Mouse (Mus musculus) brain, adult 10 weeks (tissue): ENCODE data around the gene Slc12a9. TPM values are rescaled to one million over a fixed set of nuclear protein-coding genes. Genes with fewer than 3 reads are reported as not detected.

Source experiments
- polyA plus RNA-seq: library from polyadenylated mRNA; stranded (reverse); fragments of 350-450 nt; fragmentation: Illumina TruSeq; extraction: RNeasy Lipid Tissue Mini Kit (QIAGEN cat#74804); gene quantifications from one replicate; pipeline ENCODE4 v1.2.3, GENCODE M21; 2015; ENCODE audit warnings: low read depth, low replicate concordance

Slc12a9 gene
- 18.3 TPM for polyA plus RNA-seq

GRCm38 (mm10) chr5:137333512-137334174 lies at the start of gene Slc12a9:
Slc12a9 (minus strand) TSS chr5:137333597.

GRCm38 (mm10) chr5:137349384-137350204 lies 16.2 kb upstream of the Slc12a9 start, which contains the start of gene Ephb4:
Ephb4 (plus strand) TSS chr5:137350109.

GRCm38 (mm10) chr5:137314193-137315083 lies 19.0 kb downstream of the Slc12a9 start, which contains the start of gene Trip6:
Trip6 (minus strand) TSS chr5:137314404.

DNA sequence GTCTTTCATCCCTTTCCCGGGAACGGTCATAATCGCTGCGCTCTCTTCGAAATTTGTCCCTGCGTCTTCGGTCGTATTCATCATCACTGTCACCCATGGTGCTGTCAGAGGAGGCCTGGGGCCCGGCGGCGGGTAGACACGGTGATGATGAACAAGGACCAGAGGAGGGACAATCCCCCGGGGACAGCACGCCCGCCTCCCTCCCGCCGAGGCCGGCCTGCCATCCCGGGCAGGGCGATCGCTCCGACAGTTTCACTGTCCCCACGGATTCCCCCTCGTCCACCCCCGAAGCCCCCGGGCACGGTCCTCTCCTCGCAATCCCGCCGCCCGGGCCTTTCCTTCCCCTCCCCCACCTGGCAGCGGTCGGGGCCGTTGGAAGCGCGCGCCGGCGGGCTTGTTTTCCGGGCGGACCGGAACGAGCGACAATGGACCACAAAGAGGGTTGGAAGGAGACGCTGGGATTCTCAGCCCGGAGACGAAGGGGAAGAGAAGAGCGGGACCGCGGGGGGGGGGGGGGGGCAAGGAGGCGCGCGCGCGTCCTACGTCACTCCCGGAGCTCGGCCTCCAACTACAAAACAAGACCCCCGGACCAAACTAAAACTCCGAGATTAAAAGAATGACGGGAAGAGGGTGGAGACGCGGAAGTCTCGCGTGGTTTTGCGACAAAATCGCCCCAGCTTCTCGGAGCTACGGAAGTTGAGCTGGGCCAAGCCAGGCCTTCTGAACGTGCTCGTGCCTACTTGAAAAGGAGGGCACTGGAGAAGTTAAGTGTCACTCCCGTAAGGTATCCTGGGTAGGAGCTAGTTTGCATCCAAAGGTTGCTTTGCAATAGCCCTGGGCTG lies 26.1 kb downstream of the Slc12a9 start, which contains the start of gene Srrt:
Gene Srrt, minus strand, starts transcription at position 604 of the 842 bp plus-strand sequence.

GRCm38 (mm10) chr5:137293839-137294743 lies 39.3 kb downstream of the Slc12a9 start, which contains the start of gene Ufsp1:
Ufsp1 (plus strand) TSS chr5:137294629.

DNA sequence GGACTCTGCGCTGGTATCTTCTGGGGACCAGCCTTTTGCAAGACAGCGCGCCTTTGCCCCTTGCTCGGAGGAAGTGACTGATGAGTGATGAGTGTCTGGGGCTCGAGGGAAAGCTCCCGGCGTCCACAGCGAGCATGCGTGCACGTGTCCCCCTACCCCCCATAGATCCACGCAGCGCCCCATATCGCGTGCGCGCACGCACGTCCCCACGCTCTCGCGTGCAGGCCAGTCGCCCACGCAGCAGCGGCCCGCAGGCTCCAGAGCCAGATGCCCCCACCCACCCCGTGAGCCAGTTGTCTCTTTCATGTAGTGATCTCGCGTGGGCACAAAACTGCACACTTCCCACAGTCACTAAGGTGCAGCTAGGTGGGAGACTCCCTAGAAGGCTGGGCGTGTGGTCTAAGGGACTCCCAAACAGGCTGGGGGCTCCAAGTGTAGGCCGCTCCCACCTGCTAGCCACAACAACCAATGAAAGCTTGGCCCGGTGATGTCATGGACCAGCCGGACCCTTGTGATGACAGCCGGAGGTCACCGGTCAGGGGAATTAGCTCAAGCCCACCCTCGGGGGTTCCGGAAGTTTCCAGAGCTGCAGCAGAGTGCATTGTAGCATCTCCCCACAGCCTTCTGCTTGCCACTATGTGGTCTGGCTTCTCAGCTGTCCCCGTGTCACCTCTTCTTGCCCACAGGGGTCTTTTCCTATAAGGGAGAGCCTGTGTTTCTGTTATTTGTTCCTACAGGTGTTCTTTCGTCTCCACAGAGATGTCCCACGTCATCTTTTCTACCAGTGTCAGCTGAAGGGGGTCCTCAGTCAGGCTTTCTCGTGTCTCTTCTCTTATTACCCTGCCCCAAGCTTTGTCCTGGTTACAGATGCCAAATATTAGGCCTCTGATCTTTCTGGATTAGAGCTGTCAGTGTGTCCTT lies 46.1 kb downstream of the Slc12a9 start, which contains the start of gene Ache:
Gene Ache, plus strand, starts transcription at position 488 of the 921 bp plus-strand sequence.

Other genes with a start within 250 kb of the Slc12a9 start
- gene Trim56, start 217.4 kb downstream of the Slc12a9 start, polyA plus RNA-seq: 2.6 TPM
- gene Muc3, start 184.3 kb downstream of the Slc12a9 start, polyA plus RNA-seq: not detected
- 6.5 TPM for gene Muc3a, start 121.2 kb downstream of the Slc12a9 start, polyA plus RNA-seq
- 67.3 TPM for gene Ache, start 46.1 kb downstream of the Slc12a9 start, polyA plus RNA-seq
- 20.2 TPM for gene Ufsp1, start 39.0 kb downstream of the Slc12a9 start, polyA plus RNA-seq
- gene Srrt, start 25.9 kb downstream of the Slc12a9 start, polyA plus RNA-seq: 172 TPM
- gene Trip6, start 19.2 kb downstream of the Slc12a9 start, polyA plus RNA-seq: 6.6 TPM
- 3.3 TPM for gene Ephb4, start 16.5 kb upstream of the Slc12a9 start, polyA plus RNA-seq
- 0.09 TPM for gene Zan, start 143.5 kb upstream of the Slc12a9 start, polyA plus RNA-seq
- 31.7 TPM for gene Pop7, start 168.9 kb upstream of the Slc12a9 start, polyA plus RNA-seq
- gene Gigyf1, start 185.0 kb upstream of the Slc12a9 start, polyA plus RNA-seq: 28.4 TPM
- gene Epo, start 199.6 kb upstream of the Slc12a9 start, polyA plus RNA-seq: not detected
- gene Gnb2, start 199.9 kb upstream of the Slc12a9 start, polyA plus RNA-seq: 511 TPM
- gene Actl6b, start 219.9 kb upstream of the Slc12a9 start, polyA plus RNA-seq: 130 TPM
- gene Tfr2, start 236.2 kb upstream of the Slc12a9 start, polyA plus RNA-seq: 7.5 TPM